Mouse (Mus musculus) layer of hippocampus, adult 18-20 months (tissue): Measurements from ENCODE around the gene Mcu. TPM values are rescaled to one million over a fixed set of nuclear protein-coding genes. Genes with fewer than 3 reads are reported as not detected.

Source experiments
- DNase-seq, 2 experiments: peaks; one replicate each; pipeline ENCODE4 v3.0.0; 2022; ENCODE audit warnings: low spot score in 2 of 2
- total RNA-seq, 2 experiments: library from RNA; stranded (reverse); gene quantifications; 2 replicates each; pipeline ENCODE4 v1.2.3; 2021

Gene Mcu
- total RNA-seq, 2 experiments from 2014 or later, result 48.0 to 51.0 TPM

DNA sequence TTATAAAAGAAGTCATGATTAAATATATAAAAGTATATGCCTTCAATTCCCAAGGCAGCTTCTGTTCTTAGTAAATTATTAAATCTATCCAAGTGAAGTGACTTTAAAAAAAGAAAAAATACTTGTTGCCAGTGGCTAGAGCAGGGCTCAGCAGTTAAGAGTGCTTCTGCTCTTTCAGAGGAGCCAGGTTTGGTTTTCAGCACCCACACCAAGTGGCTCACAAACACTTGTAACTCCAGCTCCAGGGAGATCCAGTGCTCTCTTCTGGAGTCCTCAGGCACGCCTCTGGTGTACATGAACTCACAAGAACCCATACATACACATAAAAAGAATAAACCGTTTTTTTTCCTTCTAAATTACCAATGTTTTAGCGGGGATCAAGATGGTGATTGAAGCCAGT lies 116.3 kb downstream of the Mcu start:
- DNase-seq, result no peak

DNA sequence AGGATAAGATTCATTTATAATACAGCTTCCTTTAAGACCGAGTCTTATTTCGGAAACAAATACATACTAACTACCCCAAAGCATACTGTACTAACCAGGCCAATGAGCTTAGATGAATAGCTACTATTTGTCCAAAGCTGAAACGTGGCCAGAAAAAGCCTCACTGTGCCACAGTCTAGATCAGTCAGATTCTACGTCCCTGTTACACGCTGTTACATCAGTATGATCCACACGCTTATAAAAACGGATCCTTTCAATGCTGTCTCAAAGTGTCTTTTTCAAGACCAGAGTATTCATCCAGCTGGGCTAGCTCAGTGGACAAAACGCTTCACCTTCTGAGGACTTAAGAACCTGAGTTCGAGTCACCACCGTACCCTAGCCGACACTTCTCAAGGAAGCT lies 119.5 kb downstream of the Mcu start:
- no peak for DNase-seq

DNA sequence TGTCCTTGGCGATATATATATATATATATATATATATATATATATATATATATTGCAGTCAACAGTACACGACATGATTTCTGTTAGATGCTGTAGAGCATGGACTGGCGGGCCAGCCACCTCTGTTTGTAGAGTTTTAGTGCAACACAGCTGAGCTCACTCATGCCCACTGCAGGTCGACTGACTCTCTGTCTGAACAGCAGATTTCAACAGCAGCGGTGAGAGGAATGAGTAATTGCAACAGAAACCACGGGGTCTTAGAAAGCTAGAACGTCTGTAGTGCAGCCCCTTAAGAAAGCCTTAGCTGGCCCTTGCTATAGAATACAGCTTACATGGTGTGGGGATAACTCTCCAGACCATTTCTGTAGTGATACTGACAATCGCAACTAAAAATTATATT lies 121.6 kb downstream of the Mcu start:
- DNase-seq, result no peak

DNA sequence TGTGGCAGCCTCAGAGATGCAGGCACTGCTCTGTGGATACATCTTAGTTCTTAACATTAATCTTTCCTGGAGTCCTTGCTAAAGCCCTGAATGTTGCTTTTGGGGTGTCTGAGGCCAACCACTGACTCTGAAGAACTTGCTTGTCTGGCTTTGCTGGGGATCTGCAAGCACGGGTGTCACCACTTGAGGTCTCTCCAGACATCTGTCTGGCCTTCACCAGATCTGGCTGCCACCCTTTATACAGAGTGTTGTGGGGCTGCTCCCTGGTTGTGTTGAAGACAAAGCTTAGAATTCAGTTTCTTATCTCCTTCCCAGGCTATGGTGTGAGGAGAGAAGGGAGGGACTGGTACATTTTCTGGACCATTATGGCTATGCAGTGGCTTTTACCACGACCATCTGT lies 122.4 kb downstream of the Mcu start:
- DNase-seq, result peak in 1 of 2 experiments; percentile 46

DNA sequence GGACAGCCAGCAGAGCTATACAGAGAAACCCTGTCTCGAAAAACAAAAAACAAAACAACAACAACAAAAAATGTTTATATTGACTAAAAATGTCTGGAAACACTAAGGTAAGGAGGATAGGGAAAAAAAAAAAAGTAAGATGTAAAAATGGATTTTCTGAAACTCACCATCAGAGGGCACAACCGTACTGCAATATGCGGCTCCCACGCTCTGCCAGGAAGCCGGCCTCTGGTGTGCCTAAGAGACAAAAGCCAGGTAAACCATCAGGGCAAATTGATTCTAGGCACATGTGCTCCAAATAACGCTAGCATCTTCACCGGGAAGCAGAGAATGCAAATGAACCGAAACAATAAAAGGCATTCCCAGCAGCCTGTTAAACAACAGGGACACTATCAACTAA lies 125.6 kb downstream of the Mcu start:
- peak in 1 of 2 experiments; percentile 54 for DNase-seq

DNA sequence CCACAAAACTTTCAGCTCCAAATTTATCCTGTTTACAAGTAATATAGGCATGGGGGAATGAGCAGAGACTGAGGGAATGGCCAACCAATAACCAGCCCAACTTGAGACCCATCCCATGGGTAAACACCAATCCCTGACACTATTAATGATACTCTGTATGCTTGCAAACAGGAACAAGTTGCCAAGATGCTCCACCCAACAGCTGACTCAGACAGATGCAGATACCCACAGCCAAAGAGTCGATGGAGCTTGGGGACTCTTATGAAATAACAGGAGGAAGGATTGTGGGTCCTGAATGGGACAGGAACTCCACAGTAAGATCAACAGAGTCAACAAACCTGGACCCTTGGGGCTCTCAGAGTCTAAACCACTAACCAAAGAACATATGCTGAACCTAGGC lies 127.1 kb downstream of the Mcu start:
- no peak for DNase-seq

DNA sequence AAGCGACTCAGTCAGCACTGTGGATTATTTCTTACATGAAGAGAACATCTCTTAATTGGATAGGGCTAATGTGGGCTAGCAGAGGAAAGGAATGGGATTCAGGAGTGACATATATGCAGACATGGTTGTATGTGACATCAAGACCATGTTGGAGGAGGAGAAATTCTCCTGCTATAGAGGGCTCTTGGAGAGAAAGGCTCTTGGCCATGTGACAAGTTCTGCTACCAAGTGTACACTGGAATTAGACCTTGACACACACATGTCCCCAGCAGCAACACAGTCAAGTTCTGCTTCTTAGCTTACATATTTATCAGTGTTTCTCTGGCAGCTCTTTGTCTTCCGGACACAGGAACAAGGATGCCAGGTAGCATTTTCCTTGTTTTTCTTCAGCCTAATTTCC lies 129.1 kb downstream of the Mcu start:
- DNase-seq, result no peak

DNA sequence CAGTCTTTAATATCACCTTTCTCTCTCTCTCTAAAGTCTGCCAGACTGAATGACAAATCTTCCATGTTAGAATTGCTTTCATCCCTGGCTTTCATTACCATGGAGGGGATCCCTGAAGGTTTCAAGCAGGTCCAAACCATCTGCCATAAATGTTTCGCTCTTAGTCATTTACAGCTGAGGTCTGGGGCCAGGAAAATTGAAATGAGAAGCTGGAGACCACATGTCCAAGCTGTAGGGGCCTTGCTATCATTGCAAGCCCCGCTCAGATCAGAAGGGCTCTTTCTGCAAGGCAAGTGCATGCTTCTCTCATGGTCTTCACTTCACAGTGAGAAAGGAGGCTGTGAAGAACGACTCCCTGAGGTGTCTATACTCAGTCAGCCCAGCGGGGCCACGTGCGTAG lies 132.2 kb downstream of the Mcu start:
- no peak for DNase-seq

DNA sequence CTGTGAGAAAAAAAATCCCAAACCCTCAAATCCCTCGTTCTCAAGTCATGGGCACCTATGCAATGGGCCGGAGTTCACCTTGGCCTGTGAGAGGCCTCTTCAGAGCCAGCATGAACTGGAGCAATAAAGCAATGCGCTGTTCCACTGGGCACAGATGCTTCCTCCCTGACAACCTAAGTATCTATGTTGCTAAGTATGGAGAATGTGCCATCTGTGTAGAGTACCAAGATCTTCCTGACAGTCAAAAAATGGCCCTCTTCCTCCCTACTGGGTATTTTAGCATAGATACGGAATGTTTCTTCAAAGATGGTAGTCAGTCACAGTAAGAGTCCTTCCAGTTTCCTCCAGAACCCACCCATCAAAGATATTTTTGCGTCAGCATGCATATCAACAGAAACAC lies 135.1 kb downstream of the Mcu start:
- DNase-seq, result no peak

DNA sequence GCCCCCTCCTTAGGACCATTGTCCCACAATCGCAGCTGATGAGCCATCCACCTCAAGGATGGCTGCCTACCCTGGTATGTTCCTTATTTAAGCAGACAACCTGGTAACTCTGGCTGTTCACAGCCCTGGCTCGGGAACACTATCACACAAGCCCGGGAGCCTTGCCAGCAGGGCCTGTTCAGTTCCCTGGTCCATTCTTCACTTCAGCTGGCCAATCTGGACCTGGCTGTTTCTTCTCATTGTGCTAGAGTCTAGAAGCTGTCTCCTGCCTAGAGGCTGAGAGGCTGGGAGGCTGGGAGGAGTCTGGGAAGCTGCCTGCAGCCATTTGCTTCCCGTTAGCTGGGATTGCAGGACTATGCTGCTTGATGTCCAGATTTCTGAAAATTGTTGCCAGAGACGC lies 146.0 kb downstream of the Mcu start:
- DNase-seq, result peak in 1 of 2 experiments; percentile 29

DNA sequence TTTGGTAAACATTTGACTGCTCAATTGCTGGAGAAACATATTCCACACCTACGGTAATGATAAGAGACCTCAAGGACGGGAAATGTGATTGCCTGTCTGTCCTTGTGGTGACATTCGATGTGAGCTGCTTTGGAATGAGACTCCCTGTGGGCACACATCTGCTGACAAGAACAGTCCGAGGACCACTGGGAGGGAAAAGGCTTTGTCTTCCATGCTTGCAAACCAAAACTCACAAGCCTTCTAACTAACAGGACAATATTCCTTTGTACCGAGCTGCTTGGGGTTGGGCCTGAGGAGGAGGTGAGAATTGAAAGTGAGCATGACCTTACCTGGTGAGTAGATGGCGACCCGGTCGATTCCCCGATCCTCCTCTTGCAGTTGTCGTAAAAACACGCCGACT lies 149.2 kb downstream of the Mcu start:
- no peak for DNase-seq

DNA sequence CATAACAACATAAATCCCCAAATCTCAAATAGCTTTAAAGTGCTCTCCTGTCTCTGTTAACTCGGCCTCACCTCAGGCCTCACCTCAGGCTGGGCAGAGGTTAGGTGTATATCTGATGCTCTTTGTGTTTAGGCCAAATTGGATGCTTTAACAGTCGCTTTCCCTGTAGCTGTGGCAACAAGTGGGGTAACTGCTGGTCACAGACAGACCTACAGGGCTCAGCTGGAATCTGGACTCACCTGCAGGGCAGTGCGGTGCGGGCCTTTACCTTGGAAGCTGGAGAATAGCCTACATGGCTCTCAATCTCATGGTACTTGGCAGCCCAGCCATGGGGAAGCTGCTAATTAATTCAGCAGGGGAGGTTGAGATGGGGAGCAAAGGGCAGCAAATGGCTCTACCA lies 149.9 kb downstream of the Mcu start:
- DNase-seq, result no peak

DNA sequence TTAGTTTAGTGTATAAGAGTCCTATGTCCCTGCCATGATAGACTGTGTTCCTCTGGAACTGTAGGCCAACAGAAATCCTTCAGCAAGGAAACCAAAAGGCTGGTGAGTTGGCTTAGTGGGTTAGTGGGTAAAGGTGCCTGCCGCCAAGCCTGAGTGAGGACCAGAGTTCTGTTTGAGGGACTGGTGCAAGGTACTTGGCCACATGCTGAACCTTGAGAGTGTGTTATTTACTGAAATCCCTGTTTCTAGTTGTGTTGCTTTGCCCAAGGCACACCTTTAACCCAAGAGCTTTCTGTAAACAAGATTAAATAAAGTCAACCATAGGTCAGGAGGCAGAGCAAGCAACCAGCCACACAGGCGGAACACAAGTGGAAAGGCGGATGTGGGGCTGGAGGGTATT lies 150.9 kb downstream of the Mcu start:
- DNase-seq, result no peak

DNA sequence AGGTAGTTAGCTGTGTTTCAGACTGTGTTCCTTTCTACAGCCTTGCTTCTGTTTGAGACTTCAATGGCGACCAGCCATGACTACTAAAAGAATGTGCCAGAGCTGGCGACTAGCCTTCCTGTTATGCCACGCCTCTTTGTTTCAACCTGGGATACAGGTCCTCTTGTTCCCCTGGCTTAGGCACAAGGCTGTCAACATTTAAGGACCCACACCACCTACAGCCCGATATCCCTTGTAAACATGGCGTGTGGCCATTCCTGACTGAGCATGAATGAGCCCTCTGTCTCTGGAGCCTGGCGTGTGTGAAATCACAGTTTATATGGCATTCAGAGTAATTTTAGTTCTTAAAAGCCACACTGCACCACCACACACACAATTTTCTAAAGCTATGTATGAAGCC lies 154.2 kb downstream of the Mcu start:
- no peak for DNase-seq

DNA sequence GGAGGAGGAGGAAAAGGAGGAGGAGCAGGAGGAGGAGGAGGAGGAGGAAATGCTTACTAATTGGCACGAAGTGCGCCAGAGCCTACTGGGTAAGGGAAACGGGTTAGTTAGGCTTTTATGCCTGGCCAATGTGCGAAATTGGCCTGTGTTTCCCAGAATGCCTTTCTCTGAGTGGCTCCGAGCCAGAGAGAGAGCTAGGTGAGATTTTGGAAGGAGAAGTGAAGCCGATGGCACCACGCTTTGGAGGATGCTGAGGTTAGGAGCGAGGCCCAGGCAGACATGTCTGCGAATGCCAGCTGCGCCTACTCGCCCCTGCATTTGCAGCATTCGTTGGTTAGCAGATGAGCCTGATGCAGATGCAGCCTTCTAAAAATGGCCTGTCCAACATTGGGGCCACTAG lies 156.7 kb downstream of the Mcu start:
- peak; percentile 42 to 52 for DNase-seq

DNA sequence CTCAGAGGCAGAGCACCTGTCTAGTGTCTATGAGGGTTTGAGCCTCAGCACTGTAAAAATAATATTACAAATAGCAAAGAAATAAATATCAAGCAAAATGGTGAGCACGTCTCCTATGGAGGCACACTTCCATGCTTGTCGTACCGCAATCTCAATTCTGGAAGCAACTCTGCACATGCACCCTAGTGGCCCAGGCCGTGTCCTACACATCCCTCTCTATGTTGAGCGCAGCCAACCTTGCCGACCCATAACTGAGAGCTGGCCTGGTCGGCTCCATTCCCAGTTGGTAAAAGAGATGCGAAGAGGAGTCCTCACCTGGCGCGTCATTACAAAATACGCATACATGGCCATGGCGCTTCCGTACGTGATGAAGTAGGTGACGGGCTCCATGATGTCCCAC lies 161.9 kb downstream of the Mcu start:
- DNase-seq, result no peak

DNA sequence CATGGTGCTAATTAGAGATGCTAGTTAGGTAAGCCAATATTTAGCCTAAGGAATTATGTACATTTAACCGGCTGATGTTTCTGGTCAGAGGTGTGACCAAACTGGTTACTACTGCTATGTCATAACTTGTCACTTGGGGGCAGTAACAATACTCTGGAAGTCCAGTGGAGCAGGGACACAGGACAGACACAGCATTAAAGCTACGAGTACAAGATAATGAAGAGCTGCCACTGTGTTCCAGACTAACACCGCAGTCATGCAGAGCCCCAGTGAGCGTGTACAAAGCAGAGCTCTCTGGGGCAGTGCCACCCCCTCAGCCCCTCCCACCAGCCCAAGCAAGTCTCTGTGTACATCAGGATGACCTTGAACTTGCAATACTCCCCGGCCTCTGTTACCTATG lies 164.7 kb downstream of the Mcu start:
- DNase-seq, result no peak

DNA sequence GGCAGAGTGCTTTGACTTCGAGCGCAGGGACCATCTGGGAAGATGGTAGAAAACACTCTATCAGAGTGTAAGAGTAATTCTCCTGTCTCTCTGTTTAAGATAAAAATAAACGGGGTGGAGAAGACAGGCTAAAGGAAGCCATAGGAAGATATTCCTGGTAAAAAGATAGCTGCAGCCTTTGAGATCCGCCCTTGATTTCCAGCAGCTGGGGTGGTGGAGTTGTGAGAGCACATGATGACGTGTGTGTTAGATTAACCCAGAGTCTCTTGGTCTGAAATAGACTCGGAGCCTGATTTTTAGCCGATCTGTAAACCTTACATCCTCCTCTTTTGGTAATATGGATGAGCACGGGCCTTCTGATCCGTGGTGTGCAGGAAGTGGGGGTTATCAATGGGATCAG lies 168.9 kb downstream of the Mcu start:
- DNase-seq, result no peak

DNA sequence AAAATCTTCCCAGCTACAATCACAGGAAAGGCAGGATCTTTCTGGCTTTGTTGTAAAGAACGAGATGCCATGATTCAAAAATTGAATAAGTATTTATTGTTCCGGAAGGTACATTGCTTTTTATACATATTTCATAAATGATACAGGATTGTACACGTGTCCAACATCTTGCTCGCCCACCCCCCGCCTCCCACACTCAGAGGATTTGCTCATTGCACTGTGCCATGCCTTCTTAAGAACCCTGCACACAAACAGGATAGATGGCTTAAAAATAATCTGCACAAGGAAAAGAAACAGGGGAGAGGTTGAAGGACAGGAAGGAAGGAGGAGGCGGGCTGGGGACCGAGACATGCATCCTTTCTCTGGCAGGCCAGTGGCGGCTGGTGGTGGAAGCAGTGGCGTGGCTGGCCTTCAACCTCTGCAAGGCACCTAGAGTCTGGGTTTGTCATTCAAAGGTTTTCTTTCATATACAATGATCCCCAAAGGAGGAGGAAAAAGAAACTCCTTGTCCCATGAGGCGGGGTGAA lies 169.5 kb downstream of the Mcu start:
- peak in 1 of 2 experiments; percentile 33 for DNase-seq

DNA sequence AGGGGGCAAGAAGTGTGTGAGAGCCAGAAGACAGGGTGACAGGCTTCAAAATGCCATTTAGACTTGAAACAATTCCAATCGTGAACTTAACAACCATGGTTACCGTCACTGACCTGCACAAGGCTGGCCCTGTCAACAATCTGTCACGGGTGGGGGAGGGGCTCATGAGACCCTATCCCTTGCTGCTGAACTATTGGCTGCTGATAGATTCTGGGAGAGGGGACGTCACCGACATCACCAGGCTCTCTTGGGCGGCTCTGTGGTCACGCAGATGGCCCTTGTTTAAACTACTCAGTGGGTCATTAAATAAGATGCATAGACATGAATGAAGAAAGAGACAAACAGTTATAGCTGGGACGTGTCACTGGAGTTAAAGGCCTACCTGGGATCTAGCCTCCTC lies 171.9 kb downstream of the Mcu start:
- no peak for DNase-seq

DNA sequence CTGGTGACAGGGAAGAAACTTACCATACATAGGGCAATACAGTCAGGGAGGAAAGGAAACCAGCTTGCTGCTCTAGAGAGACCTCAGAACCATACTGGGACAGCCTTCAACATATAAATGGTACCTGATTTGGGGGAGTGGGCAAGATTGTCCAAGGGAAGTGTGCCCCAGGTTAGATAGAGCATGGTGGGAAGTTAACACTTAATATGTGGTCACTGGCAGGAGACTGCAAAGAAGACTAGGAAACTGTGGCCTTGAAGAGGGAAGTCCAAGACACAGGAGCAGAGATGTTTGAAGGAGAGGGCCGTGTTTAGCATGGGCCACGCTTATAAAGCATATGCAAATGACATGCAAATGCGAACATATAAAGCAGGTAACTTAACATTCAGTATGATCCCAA lies 172.4 kb downstream of the Mcu start:
- no peak for DNase-seq

DNA sequence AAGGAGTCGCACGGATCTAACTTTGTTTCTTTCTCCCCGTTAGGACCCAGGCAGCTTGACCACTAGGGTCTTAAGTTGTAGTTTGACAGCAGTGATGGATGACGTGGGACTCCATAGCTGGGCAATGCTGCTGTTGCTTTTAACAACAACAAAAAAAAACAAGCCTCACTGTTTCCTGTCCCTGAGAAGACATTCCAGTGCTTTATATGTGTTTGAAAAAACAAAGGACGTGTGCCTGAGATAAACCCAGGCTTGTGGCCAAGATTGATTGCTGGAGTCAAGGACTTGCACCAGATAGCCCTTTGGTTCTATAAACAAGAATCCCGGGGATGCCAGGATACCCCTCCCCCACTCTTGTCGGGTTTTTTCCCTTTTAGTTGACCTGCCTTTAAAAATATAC lies 173.3 kb downstream of the Mcu start:
- DNase-seq, result no peak

DNA sequence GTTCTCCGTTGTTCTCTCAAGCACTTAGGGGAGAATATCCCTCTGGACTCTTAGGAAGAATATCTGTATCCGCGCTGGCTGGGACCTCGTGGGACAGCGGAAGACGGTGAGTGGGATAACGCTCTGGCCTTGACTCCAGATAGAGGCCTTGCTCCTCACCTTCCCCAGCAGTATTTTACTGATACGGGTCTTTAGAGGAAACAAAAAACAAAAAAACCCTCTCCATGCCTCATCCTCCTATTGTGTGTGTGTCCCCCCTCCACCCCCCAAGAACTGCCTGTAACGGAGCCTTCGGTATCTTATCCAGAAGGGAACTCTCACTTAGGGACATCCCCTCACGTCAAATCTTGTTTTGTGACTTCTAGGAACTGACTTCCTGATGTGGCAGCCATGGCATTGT lies 174.8 kb downstream of the Mcu start, which contains the start of gene Oit3:
Oit3 (minus strand) TSS at position 44 of the 400 bp plus-strand sequence.
- no peak for DNase-seq

DNA sequence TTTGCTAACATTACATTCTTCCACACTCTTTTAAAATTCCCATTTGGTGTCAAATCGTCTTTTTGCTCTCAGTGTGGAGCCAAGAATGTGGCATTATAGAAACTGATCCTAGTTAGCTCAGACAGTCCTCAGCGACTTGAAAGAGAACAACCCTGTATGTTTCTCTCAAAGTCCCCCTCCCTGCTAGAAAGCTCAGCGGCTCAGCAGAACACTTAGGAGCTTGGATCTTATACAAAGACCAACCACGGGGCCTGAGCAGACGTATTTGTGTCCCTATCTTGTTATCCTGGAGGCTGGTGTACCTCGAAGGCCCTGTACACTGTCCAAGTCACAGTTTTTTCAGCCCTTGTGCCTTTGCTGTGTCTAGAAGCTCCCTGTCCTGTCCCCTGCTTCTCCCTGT lies 176.3 kb downstream of the Mcu start:
- no peak for DNase-seq
